Mouse (Mus musculus): Measurements from ENCODE around the gene Ppil2.

DNA sequence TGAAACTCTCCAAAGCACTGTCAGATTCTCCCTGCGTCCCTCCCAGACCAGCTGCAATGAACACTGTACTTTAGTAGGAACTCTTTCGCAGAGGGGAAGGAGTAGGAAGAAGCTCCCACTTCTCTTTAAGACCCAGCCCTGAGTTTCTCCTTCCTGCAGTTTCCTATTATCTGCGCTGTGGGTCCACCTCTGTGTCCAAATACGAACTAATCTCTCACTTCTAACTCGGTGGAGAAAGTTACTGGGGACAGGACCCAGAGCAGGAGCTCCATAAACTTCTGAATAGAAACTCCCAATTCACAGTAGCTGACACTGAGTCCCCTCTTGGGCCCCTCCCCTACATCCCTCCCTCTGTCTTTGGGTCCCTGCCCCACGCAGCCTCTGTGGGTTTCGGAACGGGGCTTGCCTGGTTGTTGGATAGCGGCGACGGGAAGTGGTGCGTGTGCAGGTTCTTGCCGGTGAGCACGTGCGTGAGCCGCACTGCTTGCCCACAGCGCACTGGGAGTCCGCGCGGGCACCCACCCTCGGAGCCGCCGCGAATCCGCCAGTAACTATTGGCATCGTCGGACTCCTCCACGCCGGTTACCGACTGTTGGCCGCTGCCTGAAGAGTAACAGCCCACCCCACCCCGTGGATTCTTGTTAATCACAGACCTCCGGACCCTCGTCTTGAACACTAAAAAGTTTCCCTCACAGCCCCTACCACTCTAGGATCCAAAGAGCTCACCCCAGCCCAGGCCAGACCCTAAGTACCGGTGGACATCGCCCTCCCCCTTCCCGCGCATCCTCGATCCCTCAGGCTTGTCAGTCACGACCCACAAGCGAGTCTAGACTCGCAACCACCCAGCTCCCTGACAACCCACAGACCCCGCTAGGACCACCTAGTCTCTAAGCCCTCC, 20.4 kb upstream of the Ppil2 start:
- TF ChIP-seq GATA1 (IDR thresholded peaks at IDR 0.05; ENCODE audit: borderline replicate concordance, low read length), result no peak
- TF ChIP-seq FLI1 (IDR thresholded peaks at IDR 0.05; ENCODE audit: low read length), result no peak

Measured in megakaryocyte, embryonic 14.5 days (primary cell).